Mouse (Mus musculus) myocyte (in vitro differentiated cells): Measurements from ENCODE around the gene Tfcp2. TPM values are rescaled to one million over a fixed set of nuclear protein-coding genes. Genes with fewer than 3 reads are reported as not detected.

ENCODE experiments used
- H3K27me3 ChIP-seq: one replicate; pipeline ENCODE4 v1.6.1; 2011; ENCODE audit not compliant: control insufficient read depth, insufficient read depth, insufficient read length
- H3K36me3 ChIP-seq: one replicate; pipeline ENCODE4 v1.6.1; 2011; ENCODE audit not compliant: control insufficient read depth, insufficient read depth
- H3K4me2 ChIP-seq: one replicate; pipeline ENCODE4 v1.6.1; 2011; ENCODE audit warnings: low read depth, control low read depth
- H3K4me3 ChIP-seq: one replicate; pipeline ENCODE4 v1.5.1; 2011; ENCODE audit warnings: mild to moderate bottlenecking, control low read depth, moderate library complexity
- H3K79me2 ChIP-seq: one replicate; pipeline ENCODE4 v1.6.1; 2011; ENCODE audit not compliant: control insufficient read depth, insufficient read depth
- H3ac ChIP-seq: one replicate; pipeline ENCODE4 v1.6.1; 2011; ENCODE audit not compliant: control insufficient read depth, insufficient read length
- CEBPB ChIP-seq: IDR thresholded peaks from 2 replicates; pipeline ENCODE4 v1.6.1; 2011; ENCODE audit warnings: mild to moderate bottlenecking, moderate library complexity; ENCODE audit not compliant: poor library complexity, insufficient read depth, severe bottlenecking
- E2F4 ChIP-seq: IDR thresholded peaks from one replicate; pipeline ENCODE4 v1.6.1; 2011; ENCODE audit warnings: mild to moderate bottlenecking, control low read depth, moderate library complexity; ENCODE audit not compliant: insufficient read depth
- MAX ChIP-seq: IDR thresholded peaks from one replicate; pipeline ENCODE4 v1.6.1; 2011; ENCODE audit warnings: low read depth, mild to moderate bottlenecking, control low read depth
- MYOD1 ChIP-seq, 3 experiments: IDR thresholded peaks; one replicate each; pipeline ENCODE4 v1.6.1; 2011; ENCODE audit warnings: control low read depth in 2 of 3, low read depth in 2 of 3, mild to moderate bottlenecking in 2 of 3, moderate library complexity in 1 of 3; ENCODE audit not compliant: insufficient read length in 2 of 3, control insufficient read depth in 1 of 3
- MYOG ChIP-seq, 3 experiments: IDR thresholded peaks; one replicate each; pipeline ENCODE4 v1.6.1; 2011; ENCODE audit warnings: control low read depth in 2 of 3, low read depth in 2 of 3, mild to moderate bottlenecking in 2 of 3; ENCODE audit not compliant: insufficient read length in 2 of 3, control insufficient read depth in 1 of 3, insufficient read depth in 1 of 3
- POLR2A ChIP-seq: IDR thresholded peaks from one replicate; pipeline ENCODE4 v1.6.1; 2011; ENCODE audit warnings: low read depth, mild to moderate bottlenecking, control low read depth, moderate library complexity; ENCODE audit not compliant: insufficient read length
- POLR2AphosphoS2 ChIP-seq: IDR thresholded peaks from one replicate; pipeline ENCODE4 v1.6.1; 2011; ENCODE audit warnings: low read depth, control low read depth; ENCODE audit not compliant: insufficient read length
- REST ChIP-seq: IDR thresholded peaks from one replicate; pipeline ENCODE4 v1.6.1; 2011; ENCODE audit warnings: mild to moderate bottlenecking, control low read depth, moderate library complexity; ENCODE audit not compliant: insufficient read depth, insufficient read length
- SRF ChIP-seq: IDR thresholded peaks from one replicate; pipeline ENCODE4 v1.6.1; 2011; ENCODE audit warnings: low read depth; ENCODE audit not compliant: control insufficient read depth, insufficient read length
- TCF12 ChIP-seq: IDR thresholded peaks from one replicate; pipeline ENCODE4 v1.6.1; 2011; ENCODE audit warnings: mild to moderate bottlenecking, control low read depth; ENCODE audit not compliant: poor library complexity, insufficient read depth, severe bottlenecking
- TCF3 ChIP-seq: IDR thresholded peaks from one replicate; pipeline ENCODE4 v1.6.1; 2011; ENCODE audit warnings: low read depth, control low read depth; ENCODE audit not compliant: insufficient read length
- USF1 ChIP-seq: IDR thresholded peaks from one replicate; pipeline ENCODE4 v1.6.1; 2011; ENCODE audit warnings: low read depth, mild to moderate bottlenecking, control low read depth, moderate library complexity
- polyA plus RNA-seq: library from polyadenylated mRNA; unstranded; fragments of >200 nt; fragmentation: generic; extraction: Trizol; gene quantifications from one replicate; pipeline ENCODE4 v1.2.1, GENCODE M21; 2012; ENCODE audit warnings: missing spikeins

Tfcp2 gene
- polyA plus RNA-seq, 1 experiment = 15.0 TPM

DNA sequence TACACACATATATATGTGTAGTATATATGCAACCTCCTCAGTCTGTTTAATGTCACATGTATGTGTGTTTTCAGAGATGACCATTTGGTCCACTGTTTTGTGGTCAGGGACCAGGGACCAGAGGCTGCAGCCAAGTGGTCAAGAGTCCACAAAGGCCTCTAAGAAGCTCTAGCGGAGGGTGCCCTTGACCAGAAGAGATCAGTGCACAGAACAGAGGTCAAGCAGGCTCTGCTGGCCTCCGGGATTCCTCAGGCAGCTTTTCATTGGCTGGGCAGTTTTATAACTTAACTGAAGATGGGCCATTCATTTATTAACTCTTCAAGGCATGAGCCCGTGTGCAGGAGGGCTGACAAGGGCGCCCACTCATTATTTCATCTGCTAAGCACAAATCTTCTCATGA, 35.4 kb upstream of the Tfcp2 start:
- TF ChIP-seq MAX (no peak), E2F4 (no peak), SRF (no peak), MYOD1 (IDR thresholded peaks at IDR 0.05; ENCODE audit: control insufficient read depth in 1 of 3, insufficient read length in 2 of 3, low read depth in 2 of 3) (no peak), USF1 (no peak), CEBPB (no peak), TCF12 (no peak), POLR2AphosphoS2 (no peak), POLR2A (no peak), MYOG (IDR thresholded peaks at IDR 0.05; ENCODE audit: control insufficient read depth in 1 of 3, insufficient read depth in 1 of 3, insufficient read length in 2 of 3, low read depth in 2 of 3) (no peak), TCF3 (no peak), REST (no peak)
- H3K79me2 ChIP-seq = no peaks in the 10 kb centered on the region
- no peak overlapping the region for H3ac ChIP-seq
- no peaks in the 10 kb centered on the region for H3K36me3 ChIP-seq
- no peaks in the 10 kb centered on the region for H3K27me3 ChIP-seq
- no peak overlapping the region for H3K4me2 ChIP-seq
- H3K4me3 ChIP-seq = no peak overlapping the region

DNA sequence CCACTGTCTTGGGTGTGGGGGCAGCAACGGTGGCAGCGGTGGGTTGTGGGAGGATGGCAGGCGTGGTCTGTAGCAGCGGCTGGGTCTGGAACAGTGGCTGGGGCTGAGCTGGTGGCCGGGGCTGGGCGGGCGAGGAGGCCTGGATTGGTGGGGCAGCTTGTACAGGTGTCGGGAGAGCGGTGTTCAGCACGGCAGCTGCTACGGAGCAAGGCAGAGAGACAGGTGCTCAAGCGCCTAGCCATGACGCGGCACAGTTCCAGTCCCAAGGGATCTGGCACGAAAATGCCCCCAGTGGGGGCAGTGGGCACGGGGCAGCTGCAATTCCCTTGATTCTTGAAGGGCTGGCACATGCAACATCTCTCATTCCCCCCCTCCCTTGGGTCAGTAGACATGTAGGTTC, 34.1 kb upstream of the Tfcp2 start:
- Histone ChIP-seq H3ac (no peak overlapping the region), H3K4me2 (no peak overlapping the region)
- no peak for TF ChIP-seq MAX
- TF ChIP-seq SRF = no peak
- TF ChIP-seq POLR2AphosphoS2 = no peak
- TF ChIP-seq TCF3 = no peak
- peak in 2 of 3 experiments; percentile 53 to 54 for TF ChIP-seq MYOG (IDR thresholded peaks at IDR 0.05; ENCODE audit: control insufficient read depth in 1 of 3, insufficient read depth in 1 of 3, insufficient read length in 2 of 3, low read depth in 2 of 3)
- TF ChIP-seq MYOD1 (IDR thresholded peaks at IDR 0.05; ENCODE audit: control insufficient read depth in 1 of 3, insufficient read length in 2 of 3, low read depth in 2 of 3) = peak in 2 of 3 experiments; percentile 28 to 47
- no peak for TF ChIP-seq REST

GRCm38 (mm10) chr15:100580108-100580507, 28.3 kb upstream of the Tfcp2 start:
- Histone ChIP-seq H3ac (no peak overlapping the region), H3K79me2 (no peaks in the 10 kb centered on the region), H3K27me3 (no peaks in the 10 kb centered on the region), H3K4me3 (no peak overlapping the region), H3K36me3 (no peaks in the 10 kb centered on the region), H3K4me2 (no peak overlapping the region)
- no peak for TF ChIP-seq E2F4
- TF ChIP-seq SRF = no peak

More for the DNA sequence above, 34.1 kb upstream of the Tfcp2 start:
- no peaks in the 10 kb centered on the region for H3K36me3 ChIP-seq
- H3K79me2 ChIP-seq = no peaks in the 10 kb centered on the region
- no peak overlapping the region for H3K4me3 ChIP-seq
- no peaks in the 10 kb centered on the region for H3K27me3 ChIP-seq

DNA sequence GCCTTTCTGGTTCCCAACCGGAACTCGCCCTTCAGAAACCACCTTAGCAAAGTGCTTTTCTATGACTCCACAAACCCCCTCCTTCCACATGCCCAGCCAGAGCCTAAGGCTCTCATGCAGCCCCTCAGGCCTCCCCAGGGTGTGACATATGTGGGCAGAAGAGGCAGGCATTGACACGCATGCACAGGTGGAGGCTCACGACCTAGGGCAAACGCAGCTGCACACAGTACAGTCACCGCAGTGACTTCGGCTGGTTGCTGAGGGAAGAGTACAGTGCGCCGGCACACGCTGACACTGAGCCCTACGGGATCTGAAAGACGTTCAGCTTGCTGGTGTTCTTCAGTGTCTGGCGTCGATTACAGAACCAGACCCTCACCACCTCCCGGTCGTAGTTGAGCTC, 26.2 kb upstream of the Tfcp2 start:
- H3K4me2 ChIP-seq = no peak overlapping the region
- peak in 2 of 3 experiments; percentile 17 to 62 for TF ChIP-seq MYOG (IDR thresholded peaks at IDR 0.05; ENCODE audit: control insufficient read depth in 1 of 3, insufficient read depth in 1 of 3, insufficient read length in 2 of 3, low read depth in 2 of 3)
- TF ChIP-seq REST = no peak
- TF ChIP-seq MYOD1 (IDR thresholded peaks at IDR 0.05; ENCODE audit: control insufficient read depth in 1 of 3, insufficient read length in 2 of 3, low read depth in 2 of 3) = peak in 2 of 3 experiments; percentile 75 to 89
- H3K79me2 ChIP-seq = no peaks in the 10 kb centered on the region
- H3K4me3 ChIP-seq = no peak overlapping the region
- H3K36me3 ChIP-seq = no peaks in the 10 kb centered on the region
- H3K27me3 ChIP-seq = no peaks in the 10 kb centered on the region
- no peak overlapping the region for H3ac ChIP-seq

DNA sequence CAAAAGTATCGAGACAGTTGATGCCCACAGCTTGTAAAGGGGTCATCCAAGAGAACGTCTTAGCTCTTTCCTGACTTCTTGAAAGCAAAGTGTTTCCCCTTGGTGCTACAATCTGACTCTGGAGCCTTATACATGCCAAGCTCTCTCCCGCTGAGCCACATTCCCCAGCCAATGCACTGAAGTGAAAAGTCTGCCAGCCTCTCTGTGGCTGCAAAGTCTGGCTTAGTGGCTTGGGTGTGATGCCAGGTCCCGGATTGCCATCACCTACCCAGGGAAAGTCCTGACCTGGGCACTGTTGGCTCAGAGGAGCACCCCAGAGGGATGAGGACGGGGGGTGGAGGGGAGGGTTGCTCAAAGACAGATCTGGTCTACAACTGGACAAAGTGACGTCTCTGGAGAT, 25.0 kb upstream of the Tfcp2 start:
- H3K4me2 ChIP-seq = no peak overlapping the region
- no peaks in the 10 kb centered on the region for H3K27me3 ChIP-seq
- TF ChIP-seq MYOD1 (IDR thresholded peaks at IDR 0.05; ENCODE audit: control insufficient read depth in 1 of 3, insufficient read length in 2 of 3, low read depth in 2 of 3) (no peak), USF1 (no peak), TCF3 (no peak), POLR2A (no peak), MAX (no peak), MYOG (IDR thresholded peaks at IDR 0.05; ENCODE audit: control insufficient read depth in 1 of 3, insufficient read depth in 1 of 3, insufficient read length in 2 of 3, low read depth in 2 of 3) (no peak), REST (no peak), SRF (no peak), CEBPB (no peak), POLR2AphosphoS2 (no peak)
- no peak overlapping the region for H3K4me3 ChIP-seq
- H3K36me3 ChIP-seq = no peaks in the 10 kb centered on the region
- no peak overlapping the region for H3ac ChIP-seq
- H3K79me2 ChIP-seq = no peaks in the 10 kb centered on the region
